Mouse (Mus musculus) spleen, postnatal 0 days (tissue): Measurements from ENCODE around the gene Lpar1. TPM values are rescaled to one million over a fixed set of nuclear protein-coding genes. Genes with fewer than 3 reads are reported as not detected.

Experiments used
- polyA plus RNA-seq: library from polyadenylated mRNA; unstranded; fragments of >200 nt; fragmentation: Nextera tagmentation; extraction: Ambion mirVana; gene quantifications from 2 replicates; pipeline ENCODE4 v1.2.1, GENCODE M21; 2015

Gene Lpar1
- 9.3 and 10.1 TPM in 2 replicates for polyA plus RNA-seq

DNA sequence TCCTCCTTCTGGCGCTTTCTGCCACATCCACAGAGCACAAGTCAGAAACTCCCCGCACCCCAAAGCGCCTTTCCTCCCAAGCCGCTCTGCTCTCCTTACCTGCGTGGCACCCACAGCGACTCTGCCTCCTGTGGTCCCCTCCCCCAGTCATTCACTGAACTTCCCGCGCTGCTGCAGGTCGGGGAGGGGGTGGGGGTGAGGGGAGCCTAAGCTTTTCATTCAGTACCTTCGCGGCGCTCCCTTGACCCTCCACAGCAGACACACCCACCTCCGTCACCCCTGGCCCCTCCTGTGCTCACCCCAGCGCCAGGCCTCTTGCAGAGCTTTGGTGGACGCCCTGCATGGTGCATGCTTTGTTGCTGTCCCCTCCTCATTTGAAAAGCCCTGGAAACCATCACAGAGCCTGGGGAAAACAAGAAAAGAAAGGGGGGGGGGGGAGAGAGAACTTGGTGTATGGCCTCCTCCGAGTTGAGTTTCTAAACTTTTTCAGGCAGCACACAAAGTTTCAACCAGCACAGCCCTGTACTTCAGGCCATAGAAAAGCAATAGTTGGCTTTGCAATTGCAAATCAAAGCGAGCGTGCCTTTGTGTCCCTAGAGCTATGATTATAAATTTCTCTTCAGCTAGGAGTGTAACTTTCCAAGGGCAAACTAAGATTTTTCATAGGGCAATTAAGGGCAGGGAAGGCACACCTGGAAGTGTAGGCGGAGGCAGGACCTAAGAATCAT, at the start of gene Lpar1:
Lpar1 (minus strand) TSS at position 268 of the 728 bp plus-strand sequence.

Other genes with a start within 250 kb of the Lpar1 start
- gene Olfr267, start 233.8 kb upstream of the Lpar1 start, polyA plus RNA-seq = 0.02 TPM in 1 of 2 replicates, not detected in the other